Mouse (Mus musculus) forebrain, embryonic 14.5 days (tissue): ENCODE results near the gene Zfp385c. TPM values are rescaled to one million over a fixed set of nuclear protein-coding genes. Genes with fewer than 3 reads are reported as not detected.

ENCODE experiments used
- ATAC-seq: fragments of 200-750 bp; cut with Nextera tagmentation; 2 replicates; pipeline ENCODE4 v1.8.0; 2017; ENCODE audit warnings: mild to moderate bottlenecking, moderate library complexity
- DNase-seq: peaks from one replicate; pipeline ENCODE4 v3.0.0-alpha.2; 2015; ENCODE audit warnings: low spot score
- H3K27ac ChIP-seq: fragments of 300-500 bp; sonication (generic); 2 replicates; pipeline ENCODE4 v1.5.1; 2014; ENCODE audit warnings: low read depth, mild to moderate bottlenecking, control low read depth, low read length, moderate library complexity
- H3K27me3 ChIP-seq: fragments of 300-500 bp; sonication (generic); replicated peaks from 2 replicates; pipeline ENCODE4 v1.6.1; 2014; ENCODE audit warnings: low read length, control low read depth, mixed read lengths; ENCODE audit not compliant: control insufficient read depth, insufficient read depth
- H3K36me3 ChIP-seq: fragments of 300-500 bp; sonication (generic); 2 replicates; pipeline ENCODE4 v1.6.1; 2014; ENCODE audit warnings: low read length, control low read depth; ENCODE audit not compliant: control insufficient read depth, insufficient read depth
- H3K4me1 ChIP-seq: fragments of 300-500 bp; sonication (generic); 2 replicates; pipeline ENCODE4 v1.6.1; 2014; ENCODE audit warnings: antibody characterized with exemption, low read length, control low read depth; ENCODE audit not compliant: control insufficient read depth, insufficient read depth
- H3K4me2 ChIP-seq: fragments of 300-500 bp; sonication (generic); 2 replicates; pipeline ENCODE4 v1.6.1; 2014; ENCODE audit warnings: mild to moderate bottlenecking, control low read depth, low read length
- H3K4me3 ChIP-seq: fragments of 300-500 bp; sonication (generic); 2 replicates; pipeline ENCODE4 v1.5.1; 2014; ENCODE audit warnings: low read depth, low read length, control low read depth
- H3K9ac ChIP-seq: fragments of 300-500 bp; sonication (generic); 2 replicates; pipeline ENCODE4 v1.6.1; 2014; ENCODE audit warnings: mild to moderate bottlenecking, low read length, control low read depth, moderate library complexity
- H3K9me3 ChIP-seq: fragments of 300-500 bp; sonication (generic); replicated peaks from 2 replicates; pipeline ENCODE4 v1.6.1; 2016; ENCODE audit warnings: low read length, control low read depth, mixed read lengths; ENCODE audit not compliant: control insufficient read depth
- WGBS: fragments of 180-500 bp; shearing (Covaris S2); extraction: QIAGEN DNeasy Blood & Tissue Kit; methylation state at CpG from one replicate; pipeline ENCODE4 v1.1.7; 2014; 5-methylcytosine and 5-hydroxymethylcytosine counted together
- polyA plus RNA-seq: library from polyadenylated mRNA; unstranded; fragments of >200 nt; fragmentation: Nextera tagmentation; extraction: Ambion mirVana; gene quantifications from 2 replicates; pipeline ENCODE4 v1.2.1, GENCODE M21; 2014

Zfp385c gene
- polyA plus RNA-seq, 1 experiment from 2014 or later, result not detected

DNA sequence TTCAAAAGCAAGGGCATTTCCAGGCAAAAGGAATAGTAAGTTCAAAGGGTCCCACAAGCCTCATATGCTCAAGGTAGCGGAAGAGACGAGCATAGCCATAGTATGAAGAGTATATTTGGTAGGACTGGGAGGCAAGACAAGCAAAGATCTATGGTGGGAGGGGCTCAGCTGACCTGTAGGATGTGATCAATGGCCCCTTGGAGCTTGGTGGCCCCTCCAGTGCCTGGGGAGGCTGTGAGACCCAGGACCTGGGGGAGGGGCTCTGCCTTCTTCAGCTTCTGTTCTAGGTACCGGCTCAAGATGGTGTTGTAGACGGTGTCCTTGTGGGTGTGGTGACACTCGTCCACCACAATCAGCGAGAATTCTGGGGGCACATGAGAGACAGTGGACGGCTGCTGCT is 10.7 kb upstream of the Zfp385c start:
- DNase-seq (no peak), ATAC-seq (no peak)
- WGBS, result 45% methylated on average over 7 of the region's 7 CpGs
- Histone ChIP-seq H3K27me3 (no peaks in the 10 kb centered on the region), H3K9me3 (no peaks in the 10 kb centered on the region), H3K4me1 (0 out of 2 replicates have a peak, but pooled peaks cover 3% of the 10 kb centered on the region), H3K27ac (no peak overlapping the region), H3K9ac (no peak overlapping the region), H3K4me2 (0 out of 2 replicates have a peak overlapping the region, but pooled peaks have one; percentile 10), H3K4me3 (no peak overlapping the region), H3K36me3 (peaks cover 39% of the 10 kb centered on the region)

- peak; percentile 91 for DNase-seq
- H3K27ac ChIP-seq, result no peak overlapping the region
- H3K27me3 ChIP-seq, result no peaks in the 10 kb centered on the region
- ATAC-seq, result peak; percentile 62
- H3K4me1 ChIP-seq, result 0 out of 2 replicates have a peak, but pooled peaks cover 3% of the 10 kb centered on the region
- H3K9ac ChIP-seq, result no peak overlapping the region
- peaks cover 33% of the 10 kb centered on the region for H3K36me3 ChIP-seq
- no peak overlapping the region for H3K4me3 ChIP-seq
- no peaks in the 10 kb centered on the region for H3K9me3 ChIP-seq
- H3K4me2 ChIP-seq, result 0 out of 2 replicates have a peak overlapping the region, but pooled peaks have one; percentile 10
- WGBS, result 37% methylated on average over 19 of the region's 19 CpGs
Measured at GRCm38 (mm10) chr11:100702081-100702851, 10.0 kb upstream of the Zfp385c start.

GRCm38 (mm10) chr11:100701301-100701700 is 9.0 kb upstream of the Zfp385c start:
- no peak overlapping the region for H3K9ac ChIP-seq
- H3K4me1 ChIP-seq, result 0 out of 2 replicates have a peak, but pooled peaks cover 3% of the 10 kb centered on the region
- H3K9me3 ChIP-seq, result no peaks in the 10 kb centered on the region
- no peak overlapping the region for H3K27ac ChIP-seq
- ATAC-seq (no peak), DNase-seq (no peak)
- H3K36me3 ChIP-seq, result peaks cover 23% of the 10 kb centered on the region
- H3K4me2 ChIP-seq, result peak overlapping the region; percentile 32; the same call in 1 of the 2 replicates
- H3K27me3 ChIP-seq, result no peaks in the 10 kb centered on the region
- WGBS, result 4% methylated on average over 14 of the region's 14 CpGs
- no peak overlapping the region for H3K4me3 ChIP-seq

DNA sequence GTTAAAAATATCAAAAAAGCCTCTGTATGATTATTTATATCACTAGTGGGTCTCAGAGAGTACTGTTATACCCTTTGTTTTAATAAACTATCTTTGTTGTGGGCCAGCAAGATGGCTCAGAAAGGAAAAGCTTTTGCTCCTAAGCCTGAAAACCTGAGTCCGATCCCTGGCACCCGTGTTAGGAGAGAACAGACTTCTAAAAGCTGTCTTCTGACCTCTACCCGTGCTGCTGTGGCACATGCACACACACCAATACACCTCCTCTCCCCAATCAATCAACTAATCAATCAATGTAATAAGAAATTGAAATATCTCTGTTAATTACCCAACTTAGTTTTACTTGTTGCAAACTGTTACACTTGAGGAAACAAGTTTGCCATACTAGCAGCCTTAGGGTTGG is 8.5 kb upstream of the Zfp385c start:
- no peak overlapping the region for H3K4me3 ChIP-seq
- ATAC-seq (no peak), DNase-seq (no peak)
- H3K9ac ChIP-seq, result no peak overlapping the region
- no peak overlapping the region for H3K4me2 ChIP-seq
- 0 out of 2 replicates have a peak, but pooled peaks cover 3% of the 10 kb centered on the region for H3K4me1 ChIP-seq
- H3K27me3 ChIP-seq, result no peaks in the 10 kb centered on the region
- H3K9me3 ChIP-seq, result no peaks in the 10 kb centered on the region
- 73% methylated on average over 3 of the region's 3 CpGs for WGBS
- peaks cover 17% of the 10 kb centered on the region for H3K36me3 ChIP-seq
- no peak overlapping the region for H3K27ac ChIP-seq

DNA sequence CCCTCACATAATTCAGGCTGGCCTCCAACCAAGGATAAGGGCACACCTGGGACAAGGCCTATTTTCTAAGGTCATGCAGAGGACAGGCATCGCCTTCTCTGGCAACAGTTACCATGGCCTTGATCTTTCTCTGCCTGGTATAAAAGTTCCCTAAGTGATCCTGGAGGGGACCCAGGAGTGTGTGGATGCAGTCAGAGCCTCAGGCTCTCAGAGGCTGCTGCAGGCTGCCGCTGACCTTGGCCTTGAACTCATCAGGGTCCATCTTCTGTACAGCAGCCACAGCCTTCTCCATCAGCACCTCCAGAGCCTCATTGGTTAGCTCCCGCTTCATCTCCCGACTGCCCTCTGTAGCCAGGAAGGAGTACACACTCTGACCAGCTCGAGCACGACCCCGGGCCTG is 5.7 kb upstream of the Zfp385c start:
- H3K27ac ChIP-seq, result no peak overlapping the region
- ATAC-seq (no peak), DNase-seq (no peak)
- H3K4me1 ChIP-seq, result 0 out of 2 replicates have a peak, but pooled peaks cover 3% of the 10 kb centered on the region
- H3K9ac ChIP-seq, result no peak overlapping the region
- no peaks in the 10 kb centered on the region for H3K9me3 ChIP-seq
- H3K36me3 ChIP-seq, result no peaks in the 10 kb centered on the region
- WGBS, result 83% methylated on average over 7 of the region's 7 CpGs
- H3K4me2 ChIP-seq, result no peak overlapping the region
- no peak overlapping the region for H3K4me3 ChIP-seq
- H3K27me3 ChIP-seq, result peaks cover 4% of the 10 kb centered on the region; the same call in 1 of the 2 replicates

DNA sequence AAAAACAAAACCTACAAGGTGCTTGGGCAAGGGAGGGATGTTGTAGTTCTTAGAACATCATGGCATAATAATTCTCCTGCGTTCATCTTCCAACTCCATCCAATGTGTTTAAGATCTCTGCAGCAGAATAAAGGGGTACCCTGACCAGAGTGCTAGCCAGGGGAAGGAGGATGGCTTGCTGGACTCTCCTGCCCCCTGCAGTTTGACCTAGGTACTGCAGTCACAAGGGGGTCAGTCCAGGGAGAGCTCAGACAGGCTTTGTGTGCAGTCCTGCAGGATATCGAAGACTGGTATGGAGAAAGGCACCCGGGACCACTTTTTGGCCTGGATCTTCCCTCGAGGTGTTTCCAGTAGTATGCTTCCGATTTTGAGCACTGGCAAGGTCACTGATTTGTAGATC is 2.7 kb upstream of the Zfp385c start:
- Histone ChIP-seq H3K4me2 (no peak overlapping the region), H3K9ac (no peak overlapping the region), H3K4me3 (no peak overlapping the region), H3K9me3 (no peaks in the 10 kb centered on the region), H3K36me3 (no peaks in the 10 kb centered on the region), H3K4me1 (peaks cover 3% of the 10 kb centered on the region; the same call in 1 of the 2 replicates), H3K27me3 (peaks cover 14% of the 10 kb centered on the region; the same call in 1 of the 2 replicates), H3K27ac (no peak overlapping the region)
- 37% methylated on average over 5 of the region's 5 CpGs for WGBS
- DNase-seq (peak; percentile 51), ATAC-seq (no peak)

DNA sequence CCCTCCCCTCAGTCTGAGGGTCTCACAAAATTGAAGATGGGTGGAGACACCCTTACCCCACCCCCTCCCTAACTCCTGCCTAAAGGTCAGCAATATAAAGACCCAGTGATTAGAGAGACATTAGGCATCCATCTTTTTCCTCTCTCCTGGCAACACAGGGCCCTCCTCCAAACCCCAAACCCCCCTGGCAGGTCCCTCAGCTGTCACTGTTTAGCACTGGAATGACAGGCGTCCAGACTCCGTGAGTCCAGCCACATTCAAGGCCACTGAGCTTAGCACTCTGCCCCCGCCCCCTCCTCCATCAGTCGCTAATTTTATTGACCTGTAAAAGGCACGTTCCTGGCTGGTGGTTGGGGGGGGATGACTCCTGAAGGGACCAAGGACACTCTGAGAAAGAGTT is 899 bp upstream of the Zfp385c start:
- no peak overlapping the region for H3K27ac ChIP-seq
- no peaks in the 10 kb centered on the region for H3K9me3 ChIP-seq
- H3K4me2 ChIP-seq, result no peak overlapping the region
- H3K36me3 ChIP-seq, result no peaks in the 10 kb centered on the region
- H3K27me3 ChIP-seq, result peaks cover 14% of the 10 kb centered on the region; the same call in 1 of the 2 replicates
- ATAC-seq (no peak), DNase-seq (no peak)
- H3K9ac ChIP-seq, result no peak overlapping the region
- H3K4me1 ChIP-seq, result peaks cover 3% of the 10 kb centered on the region; the same call in 1 of the 2 replicates
- H3K4me3 ChIP-seq, result no peak overlapping the region
- WGBS, result 27% methylated on average over 5 of the region's 5 CpGs

DNA sequence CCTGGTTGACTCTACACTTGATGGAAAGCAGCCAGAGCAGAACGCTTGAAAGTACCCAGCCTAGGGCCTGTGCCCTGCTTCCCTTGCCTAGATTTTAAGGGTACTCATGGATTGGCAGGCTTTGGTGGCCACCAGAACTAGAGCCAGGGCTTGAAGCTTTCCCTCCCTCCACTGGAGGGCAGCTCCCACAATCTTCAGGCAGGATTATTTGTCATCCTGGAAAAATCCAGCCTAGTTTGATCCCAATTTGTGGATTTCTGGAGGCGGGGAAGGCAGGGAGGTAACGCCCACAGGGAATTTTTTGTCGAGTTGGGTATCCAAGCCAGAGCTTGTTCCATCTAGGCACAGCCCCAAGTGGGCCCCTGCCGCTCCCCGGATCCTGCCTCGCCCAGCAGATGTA is 1.9 kb downstream of the Zfp385c start:
- no peak for ATAC-seq
- Histone ChIP-seq H3K27me3 (peaks cover 14% of the 10 kb centered on the region; the same call in 1 of the 2 replicates), H3K4me3 (no peak overlapping the region), H3K36me3 (no peaks in the 10 kb centered on the region), H3K4me2 (no peak overlapping the region), H3K27ac (no peak overlapping the region), H3K4me1 (peaks cover 3% of the 10 kb centered on the region; the same call in 1 of the 2 replicates), H3K9me3 (no peaks in the 10 kb centered on the region), H3K9ac (no peak overlapping the region)
- no peak for DNase-seq
- WGBS, result 73% methylated on average over 7 of the region's 7 CpGs

- H3K36me3 ChIP-seq, result no peaks in the 10 kb centered on the region
- no peaks in the 10 kb centered on the region for H3K9me3 ChIP-seq
- no peak overlapping the region for H3K9ac ChIP-seq
- H3K27me3 ChIP-seq, result peaks cover 14% of the 10 kb centered on the region; the same call in 1 of the 2 replicates
- H3K4me1 ChIP-seq, result peaks cover 3% of the 10 kb centered on the region; the same call in 1 of the 2 replicates
- no peak overlapping the region for H3K4me2 ChIP-seq
- no peak overlapping the region for H3K4me3 ChIP-seq
- H3K27ac ChIP-seq, result no peak overlapping the region
- 73% methylated on average over 4 of the region's 4 CpGs for WGBS
- ATAC-seq, result no peak
- no peak for DNase-seq
Measured at GRCm38 (mm10) chr11:100688443-100688842, 3.8 kb downstream of the Zfp385c start.
